Mouse (Mus musculus) left cerebral cortex, adult 2 months (tissue): ENCODE data around the gene Hcrtr2. TPM values are rescaled to one million over a fixed set of nuclear protein-coding genes. Genes with fewer than 3 reads are reported as not detected.

ENCODE experiments used
- DNase-seq, 2 experiments: peaks; one replicate each; pipeline ENCODE4 v3.0.0; 2021 to 2022; ENCODE audit warnings: low spot score in 2 of 2, mixed read lengths in 1 of 2; ENCODE audit errors: extremely low spot score in 1 of 2
- H3K27ac ChIP-seq: fragments of 200-600 bp; 2 replicates; pipeline ENCODE4 v1.8.1; 2022
- H3K4me3 ChIP-seq: fragments of 200-600 bp; 2 replicates; pipeline ENCODE4 v1.8.1; 2022
- CTCF ChIP-seq: fragments of 200-600 bp; IDR thresholded peaks from 2 replicates; pipeline ENCODE4 v1.8.1; 2022; ENCODE audit warnings: antibody characterized with exemption, mild to moderate bottlenecking, moderate library complexity
- intact Hi-C: fragments of 180-260 bp; cut with DNase I; formaldehyde crosslinking; loops from one replicate; pipeline ENCODE4 v1.15.1; 2025
- total RNA-seq, 2 experiments: library from RNA; stranded (reverse); gene quantifications; 2 replicates each; pipeline ENCODE4 v1.2.3; 2021

Hcrtr2 gene
- total RNA-seq, 2 experiments from 2014 or later = 2.5 to 2.9 TPM

GRCm38 (mm10) chr9:76313921-76314320, 9.7 kb downstream of the Hcrtr2 start:
- H3K4me3 ChIP-seq = no peak overlapping the region
- intact Hi-C loops = no loop called here
- no peak for DNase-seq
- no peak for TF ChIP-seq CTCF
- H3K27ac ChIP-seq = no peak overlapping the region

- H3K4me3 ChIP-seq = no peak overlapping the region
- DNase-seq = no peak
- no peak overlapping the region for H3K27ac ChIP-seq
- no peak for TF ChIP-seq CTCF
- intact Hi-C loops = no loop called here
Measured at GRCm38 (mm10) chr9:76312221-76312620, 11.4 kb downstream of the Hcrtr2 start.

GRCm38 (mm10) chr9:76291384-76291783, 32.3 kb downstream of the Hcrtr2 start:
- intact Hi-C loops = no loop called here

GRCm38 (mm10) chr9:76270886-76271285, 52.8 kb downstream of the Hcrtr2 start:
- intact Hi-C loops = loop anchor here (2.0 kb wide), 2 partner anchors 390 to 1116 kb away; no protein-coding TSS in a partner anchor
- no peak for DNase-seq
- H3K4me3 ChIP-seq = no peak overlapping the region
- H3K27ac ChIP-seq = no peak overlapping the region
- peak; percentile 70 for TF ChIP-seq CTCF

More at GRCm38 (mm10) chr9:76291384-76291783, 32.3 kb downstream of the Hcrtr2 start:
- TF ChIP-seq CTCF = no peak
- DNase-seq = no peak
- no peak overlapping the region for H3K4me3 ChIP-seq
- no peak overlapping the region for H3K27ac ChIP-seq

- no peak for DNase-seq
- TF ChIP-seq CTCF = no peak
- intact Hi-C loops = no loop called here
- Histone ChIP-seq H3K27ac (no peak overlapping the region), H3K4me3 (no peak overlapping the region)
Measured at GRCm38 (mm10) chr9:76257731-76258130, 65.9 kb downstream of the Hcrtr2 start.

GRCm38 (mm10) chr9:76252544-76252943, 71.1 kb downstream of the Hcrtr2 start:
- TF ChIP-seq CTCF = no peak
- Histone ChIP-seq H3K4me3 (no peak overlapping the region), H3K27ac (no peak overlapping the region)
- intact Hi-C loops = no loop called here
- no peak for DNase-seq

GRCm38 (mm10) chr9:76252109-76252508, 71.5 kb downstream of the Hcrtr2 start:
- no peak for DNase-seq
- H3K27ac ChIP-seq = no peak overlapping the region
- no peak for TF ChIP-seq CTCF
- intact Hi-C loops = no loop called here
- H3K4me3 ChIP-seq = no peak overlapping the region

GRCm38 (mm10) chr9:76242322-76242721, 81.3 kb downstream of the Hcrtr2 start:
- intact Hi-C loops = no loop called here
- TF ChIP-seq CTCF = no peak
- DNase-seq = no peak
- H3K27ac ChIP-seq = no peak overlapping the region
- H3K4me3 ChIP-seq = no peak overlapping the region

- no peak overlapping the region for H3K4me3 ChIP-seq
- intact Hi-C loops = loop anchor here (5.0 kb wide), 1 partner anchor 111 kb away; no protein-coding TSS in a partner anchor
- DNase-seq = no peak
- no peak for TF ChIP-seq CTCF
- no peak overlapping the region for H3K27ac ChIP-seq
Measured at GRCm38 (mm10) chr9:76237946-76238345, 85.7 kb downstream of the Hcrtr2 start.

- intact Hi-C loops = loop anchor here (5.0 kb wide), 1 partner anchor 110 kb away; no protein-coding TSS in a partner anchor
- no peak for DNase-seq
- no peak for TF ChIP-seq CTCF
- Histone ChIP-seq H3K4me3 (no peak overlapping the region), H3K27ac (no peak overlapping the region)
Measured at GRCm38 (mm10) chr9:76237243-76237642, 86.4 kb downstream of the Hcrtr2 start.

- DNase-seq = peak; percentile 52 to 70
- Histone ChIP-seq H3K27ac (no peak overlapping the region), H3K4me3 (peak overlapping the region; percentile 29; the same call in 1 of the 2 replicates)
- TF ChIP-seq CTCF = peak; percentile 84
- intact Hi-C loops = loop anchor here (1.0 to 5.0 kb wide), 2 partner anchors 109 to 474 kb away; no protein-coding TSS in a partner anchor
Measured at GRCm38 (mm10) chr9:76236626-76237025, 87.0 kb downstream of the Hcrtr2 start.

- H3K4me3 ChIP-seq = peak overlapping the region; percentile 29
- intact Hi-C loops = loop anchor here (1.0 to 5.0 kb wide), 2 partner anchors 109 to 474 kb away; no protein-coding TSS in a partner anchor
- no peak for DNase-seq
Measured at GRCm38 (mm10) chr9:76235945-76236503, 87.6 kb downstream of the Hcrtr2 start.

GRCm38 (mm10) chr9:76234899-76235298, 88.8 kb downstream of the Hcrtr2 start:
- intact Hi-C loops = loop anchor here (5.0 kb wide), 2 partner anchors 98 to 108 kb away; no protein-coding TSS in a partner anchor
- no peak for TF ChIP-seq CTCF
- Histone ChIP-seq H3K27ac (no peak overlapping the region), H3K4me3 (no peak overlapping the region)
- DNase-seq = no peak

More at GRCm38 (mm10) chr9:76235945-76236503, 87.6 kb downstream of the Hcrtr2 start:
- no peak overlapping the region for H3K27ac ChIP-seq
- TF ChIP-seq CTCF = no peak
